Mouse (Mus musculus): ENCODE data around the gene Prdm1.
A peak's percentile ranks its signal among the peaks of the same experiment; 100 is the strongest.

Gene Prdm1

DNA sequence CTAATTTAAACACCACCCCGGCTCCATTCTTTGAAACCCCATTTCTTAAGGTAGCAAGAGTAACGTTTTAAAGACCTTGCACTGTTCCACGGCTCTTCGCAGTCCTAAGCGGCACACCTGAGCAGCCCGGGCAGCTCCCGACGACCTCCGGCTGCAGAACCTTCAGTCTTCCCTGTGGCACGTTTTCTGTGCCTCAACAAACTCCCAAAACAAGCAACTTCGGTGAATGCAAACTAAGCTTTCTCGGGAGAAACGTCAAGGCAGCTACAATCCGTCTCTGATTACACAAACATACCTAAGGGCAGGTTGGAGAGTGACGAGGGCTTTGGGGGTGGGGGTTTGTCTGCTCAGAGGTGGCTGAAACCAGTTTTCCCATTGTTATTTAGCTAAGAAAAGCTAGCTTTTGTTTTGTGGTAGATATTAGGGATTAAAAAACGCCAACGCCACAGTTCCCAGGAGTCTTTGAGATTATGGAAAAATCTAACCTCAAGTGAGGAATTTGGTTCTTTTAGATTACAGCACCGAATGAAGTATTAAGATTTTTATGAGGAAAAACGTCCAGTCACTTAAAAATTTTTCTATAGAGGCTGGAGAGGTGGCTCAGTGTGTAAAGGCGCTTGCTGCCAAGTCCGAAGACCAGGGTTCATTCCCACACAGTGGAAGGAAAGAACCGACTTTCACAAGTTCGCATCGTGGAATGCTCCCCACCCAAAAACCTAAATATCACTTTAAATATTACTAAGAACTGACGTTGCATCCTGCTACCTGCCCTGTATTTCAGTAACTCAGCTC lies at the start of gene Prdm1:
Gene Prdm1, minus strand, starts transcription at position 211 of the 792 bp plus-strand sequence.
- no peak for DNase-seq

DNA sequence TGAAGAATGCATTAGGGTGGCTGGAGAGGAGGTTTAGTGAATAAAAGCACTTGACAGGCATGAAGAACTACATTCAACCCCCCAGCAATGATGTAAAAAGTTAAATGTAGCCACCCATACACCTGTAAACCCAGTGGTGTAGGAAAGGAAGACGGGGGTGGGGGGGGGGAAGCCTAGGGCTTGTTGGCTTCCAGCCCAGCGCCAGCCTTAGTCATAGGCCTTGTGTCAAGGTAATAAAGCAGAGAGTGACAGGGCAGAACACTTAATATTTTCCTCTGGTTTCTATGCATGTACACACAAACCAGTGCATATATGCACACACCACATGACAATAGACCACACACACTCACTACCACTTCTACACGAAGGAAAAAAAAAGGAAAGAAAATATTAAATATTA lies 37.7 kb upstream of the Prdm1 start:
- no peak for DNase-seq

DNA sequence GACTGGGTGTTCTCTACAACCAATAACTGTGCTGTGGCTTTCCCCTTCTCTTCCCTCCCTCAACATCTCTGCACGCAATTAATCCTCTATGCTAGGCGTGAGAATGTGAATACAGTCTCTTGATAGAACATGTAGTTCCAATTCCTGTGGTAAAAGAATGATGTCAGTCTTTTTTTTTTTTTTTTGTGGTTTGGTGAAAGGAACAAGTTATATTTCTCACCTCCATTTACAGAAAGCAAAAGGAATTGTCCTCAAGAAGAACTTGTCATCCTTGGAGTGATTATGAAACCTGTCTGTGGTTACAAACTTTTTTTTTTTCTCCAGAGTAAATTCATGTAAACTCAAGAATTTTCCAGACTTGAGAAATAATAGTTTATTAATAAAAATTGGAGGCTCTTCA lies 36.8 kb upstream of the Prdm1 start:
- no peak for DNase-seq

DNA sequence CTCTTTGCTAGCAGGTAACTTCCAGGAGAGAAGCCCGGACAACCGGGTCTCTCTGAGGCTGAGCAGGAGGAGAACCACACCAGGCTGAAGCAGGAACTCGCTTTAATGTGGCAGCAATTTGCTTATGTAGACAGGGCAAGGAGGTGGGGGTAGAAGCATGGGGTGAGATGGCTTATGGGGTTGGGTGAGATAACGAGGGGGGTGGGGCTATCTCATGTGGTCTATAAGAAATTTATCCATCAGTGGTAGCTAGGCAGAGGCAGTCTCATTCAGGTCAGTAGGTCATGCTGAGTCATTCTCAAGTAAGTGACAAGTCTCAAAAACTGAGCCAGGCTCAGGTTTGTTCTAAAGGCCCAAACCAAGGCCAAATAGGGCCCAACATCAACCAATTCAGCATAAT lies 28.5 kb upstream of the Prdm1 start:
- DNase-seq = no peak

DNA sequence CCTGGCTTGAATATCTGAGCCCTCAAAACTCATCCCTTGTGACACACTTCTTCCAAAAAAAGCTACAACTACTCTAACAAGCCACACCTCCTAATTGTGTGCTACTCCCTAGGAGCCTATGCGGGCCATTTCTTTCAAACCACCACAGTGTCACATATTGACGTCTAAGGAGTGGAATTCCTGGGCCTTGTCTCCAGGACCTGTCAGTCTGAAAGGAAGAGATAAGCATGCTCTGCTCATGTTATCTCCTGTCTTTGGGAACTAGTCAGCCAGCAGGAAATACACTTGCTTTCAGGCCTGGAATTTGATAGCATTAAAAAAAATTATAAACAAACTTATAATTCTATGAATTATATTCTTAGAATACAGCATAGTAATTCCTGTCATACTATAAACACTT lies 27.0 kb upstream of the Prdm1 start:
- no peak for DNase-seq

DNA sequence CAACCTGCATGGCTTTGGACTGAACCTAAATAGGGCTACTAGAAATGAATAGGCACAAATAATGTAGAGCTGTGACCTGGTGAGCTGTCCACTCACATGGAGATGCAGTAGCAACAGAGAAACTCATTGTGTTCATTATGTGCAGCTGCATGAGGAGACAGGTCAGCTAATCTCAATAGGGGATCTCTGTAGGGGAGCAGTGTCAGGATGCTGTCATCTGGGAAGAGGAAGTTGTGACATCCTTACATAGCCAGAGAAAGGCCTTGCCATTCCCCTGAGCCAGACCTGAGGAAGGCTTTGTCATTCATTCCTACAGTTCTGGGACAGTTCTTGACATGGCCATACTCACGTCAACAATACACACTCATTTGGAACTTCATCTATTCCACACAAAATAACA lies 25.3 kb upstream of the Prdm1 start:
- DNase-seq = no peak

DNA sequence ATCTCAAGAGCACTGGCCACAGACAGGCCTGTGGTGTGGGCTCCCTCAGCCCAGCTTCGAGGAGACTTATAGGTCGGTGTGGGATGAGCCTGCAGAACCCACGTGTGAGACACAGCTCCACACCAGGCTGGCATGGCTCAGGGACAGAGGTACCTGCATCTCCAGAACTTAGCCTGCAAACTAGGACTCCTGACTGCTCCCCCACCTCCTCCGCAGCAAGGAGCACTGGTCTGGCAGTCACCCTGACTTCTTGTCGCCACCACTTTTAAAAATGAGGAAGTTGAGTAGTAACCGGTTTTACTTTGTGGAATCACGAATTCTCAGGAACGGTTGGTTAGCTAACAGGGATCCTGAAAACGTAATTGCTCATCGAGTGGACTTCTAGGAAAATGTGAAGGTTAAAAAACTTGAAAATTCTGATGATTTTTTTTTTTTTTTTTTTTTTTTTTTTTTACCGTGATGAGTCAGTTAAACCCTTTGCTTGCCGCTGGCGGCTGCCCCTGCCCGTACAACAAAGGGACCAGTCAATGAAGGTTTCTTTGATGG lies 10.8 kb upstream of the Prdm1 start:
- no peak for DNase-seq

DNA sequence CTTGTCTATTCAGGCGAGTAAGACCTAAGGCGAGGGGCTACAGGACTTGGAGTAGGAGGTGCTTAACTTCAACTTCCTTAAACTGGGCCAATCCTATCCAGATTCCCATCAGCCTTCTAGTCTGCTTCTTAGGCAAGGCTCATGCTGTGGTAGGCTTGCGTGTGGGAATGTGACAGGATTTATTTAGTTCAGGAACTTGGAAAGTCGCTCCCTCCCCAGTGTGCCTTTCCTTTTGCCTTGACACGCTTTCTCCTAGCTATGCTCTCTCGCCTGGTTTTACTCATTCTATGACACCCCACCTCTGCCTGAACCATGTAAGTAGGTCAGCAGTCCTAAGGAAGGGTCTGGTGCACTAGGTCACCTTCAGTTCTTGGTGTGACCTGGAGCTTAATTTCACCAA lies 9.8 kb upstream of the Prdm1 start:
- DNase-seq = no peak

DNA sequence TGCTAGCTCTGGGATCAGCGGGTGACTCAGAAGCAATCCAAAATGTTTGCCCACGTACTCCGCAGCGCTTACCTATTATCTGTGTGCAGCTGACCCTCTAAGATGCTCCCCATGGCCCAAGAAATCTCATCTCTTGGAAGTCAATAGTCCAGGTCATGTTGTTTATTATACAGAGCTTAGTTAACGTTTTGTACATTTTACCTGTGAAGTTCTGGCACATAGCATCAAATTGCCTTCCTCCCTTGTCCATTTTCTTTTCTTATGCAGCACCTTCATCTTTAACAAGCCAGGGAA lies 1.7 kb upstream of the Prdm1 start:
- DNase-seq = no peak

DNA sequence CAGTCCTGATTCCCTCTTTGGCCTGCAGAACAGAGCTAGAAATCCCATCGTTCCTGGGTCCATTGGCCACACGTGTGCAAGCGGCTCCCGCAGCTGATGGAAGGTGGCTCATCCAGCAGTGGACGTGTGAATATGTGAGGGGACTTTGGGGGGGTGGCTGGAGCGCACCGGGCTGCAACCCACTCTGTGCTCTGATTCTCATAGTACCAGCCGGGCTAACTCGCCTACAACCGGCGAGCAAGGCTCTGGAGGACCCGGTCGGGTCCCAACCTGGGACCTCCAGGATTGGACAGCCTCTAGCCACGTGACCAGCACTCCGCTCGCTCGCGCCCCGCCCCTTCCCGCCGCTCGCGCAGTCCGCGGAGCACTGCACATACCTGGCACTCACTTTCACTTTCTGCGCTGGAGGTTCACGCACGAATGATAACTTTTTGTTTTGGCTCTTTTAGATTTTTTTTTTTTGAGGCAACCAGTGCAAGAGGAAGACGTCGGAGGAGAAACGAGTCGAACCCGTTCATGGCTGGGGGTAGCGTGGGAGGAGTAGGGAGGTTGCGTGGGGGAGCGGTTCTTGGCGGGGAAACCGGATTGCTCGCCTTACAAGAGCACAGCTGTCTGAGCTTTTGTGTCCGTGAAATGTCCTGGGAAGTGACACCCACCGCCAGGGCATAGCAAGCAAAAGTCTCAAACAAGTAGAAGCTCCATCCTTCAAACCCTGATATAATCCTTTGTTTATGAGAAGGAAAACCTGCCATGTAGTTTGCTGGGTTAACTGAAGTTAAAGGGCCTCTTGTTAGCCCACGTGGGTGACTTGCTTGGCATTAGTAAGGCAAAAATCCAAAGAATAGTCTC lies 1.1 kb upstream of the Prdm1 start:
- DNase-seq = peak; percentile 86

DNA sequence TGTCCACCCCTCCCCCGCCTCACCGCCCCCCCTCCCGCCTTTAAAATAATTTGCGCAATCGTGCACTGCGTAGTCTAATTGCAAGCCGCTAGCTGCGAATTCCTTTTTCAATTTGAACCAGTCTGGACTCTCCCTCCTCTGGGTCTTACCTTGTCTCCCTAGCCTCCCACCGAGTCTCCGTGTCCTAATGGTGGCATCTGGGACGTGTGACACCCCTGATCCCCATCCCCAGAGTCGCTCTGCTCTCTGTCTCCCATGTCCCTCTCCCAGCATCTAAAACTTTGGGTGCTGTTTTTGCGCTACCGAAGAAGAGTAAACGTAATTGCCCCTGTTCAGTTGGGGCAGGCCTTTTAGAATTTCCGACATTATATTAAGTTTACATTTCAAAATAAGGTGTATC lies 650 bp downstream of the Prdm1 start:
- no peak for DNase-seq

DNA sequence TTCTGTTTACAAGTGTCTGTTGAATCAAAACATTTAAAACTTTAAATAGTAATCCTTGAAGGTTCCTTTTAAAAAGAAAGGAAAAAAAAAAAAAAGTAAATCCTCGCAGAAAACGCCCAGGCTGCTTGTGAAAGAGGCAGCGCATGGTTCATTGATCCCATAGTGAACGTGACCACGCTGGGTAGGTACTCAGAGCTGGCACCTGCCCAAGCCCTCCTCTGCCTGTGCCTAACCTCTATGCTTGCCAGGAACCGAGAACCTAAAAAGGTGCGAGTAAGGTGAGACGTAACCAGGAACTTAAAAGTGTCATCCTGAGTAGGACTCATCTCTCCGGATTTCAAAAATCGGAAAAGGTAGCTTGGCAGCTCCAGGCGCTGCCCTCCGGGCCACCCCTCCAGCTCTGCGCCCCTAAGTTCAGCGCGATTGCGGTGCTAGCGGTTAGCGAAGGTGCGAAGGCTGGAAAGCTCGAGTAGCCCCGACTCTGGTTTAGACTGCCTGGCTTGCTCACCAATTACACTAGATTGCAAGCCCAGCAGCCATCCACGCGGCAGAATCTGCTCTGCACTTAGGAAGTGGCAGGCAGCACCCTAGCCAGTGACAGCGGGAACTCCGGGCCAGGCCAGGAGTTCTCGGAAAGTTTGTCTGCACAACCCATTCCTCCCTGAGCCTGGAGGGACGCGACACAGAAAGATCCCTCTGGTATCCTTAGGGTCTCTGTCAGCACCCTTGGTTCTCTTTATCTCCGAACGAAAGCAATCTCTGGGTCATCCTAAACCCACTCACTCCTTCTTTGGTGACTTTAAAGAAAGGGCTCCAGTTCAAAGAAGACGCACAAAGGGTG lies 1.3 kb downstream of the Prdm1 start:
- DNase-seq = peak; percentile 58

DNA sequence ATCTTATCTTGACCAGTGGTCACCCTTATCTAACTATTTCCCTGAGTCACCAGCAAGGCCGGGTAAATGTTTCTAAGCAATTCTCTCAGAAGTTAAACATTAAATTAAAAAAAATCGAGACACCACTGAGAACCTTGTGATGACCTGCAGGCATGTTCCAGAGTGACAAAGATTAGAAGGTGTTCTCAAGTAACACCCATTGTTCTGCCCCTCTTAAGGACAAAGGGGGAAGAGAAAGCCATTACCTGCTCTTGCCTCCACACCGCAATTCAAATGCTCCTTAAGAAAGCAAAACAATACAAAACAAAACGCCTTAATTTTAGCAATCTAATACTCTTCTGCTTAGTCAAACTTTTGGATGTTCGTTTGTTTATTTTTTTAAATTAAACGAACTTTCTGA lies 8.1 kb downstream of the Prdm1 start:
- DNase-seq = no peak

DNA sequence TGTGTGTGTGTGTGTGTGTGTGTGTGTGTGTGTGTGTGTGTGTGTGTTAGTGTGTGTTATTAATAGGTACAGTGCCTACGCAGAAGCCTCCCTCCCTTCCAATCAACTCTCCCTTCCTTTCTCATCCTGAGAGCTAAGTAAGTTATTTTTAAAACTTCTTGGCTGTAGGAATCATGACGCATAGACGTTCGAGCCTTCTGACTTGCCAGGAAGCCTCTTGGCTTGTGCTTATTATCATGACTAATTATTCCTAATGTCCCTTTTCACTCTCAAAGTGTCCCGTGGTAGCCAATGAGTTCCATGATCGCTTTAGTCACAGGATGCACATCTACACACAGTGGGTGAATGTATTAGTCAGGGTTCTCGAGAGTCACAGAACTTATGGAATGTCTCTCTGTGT lies 9.7 kb downstream of the Prdm1 start:
- DNase-seq = no peak

DNA sequence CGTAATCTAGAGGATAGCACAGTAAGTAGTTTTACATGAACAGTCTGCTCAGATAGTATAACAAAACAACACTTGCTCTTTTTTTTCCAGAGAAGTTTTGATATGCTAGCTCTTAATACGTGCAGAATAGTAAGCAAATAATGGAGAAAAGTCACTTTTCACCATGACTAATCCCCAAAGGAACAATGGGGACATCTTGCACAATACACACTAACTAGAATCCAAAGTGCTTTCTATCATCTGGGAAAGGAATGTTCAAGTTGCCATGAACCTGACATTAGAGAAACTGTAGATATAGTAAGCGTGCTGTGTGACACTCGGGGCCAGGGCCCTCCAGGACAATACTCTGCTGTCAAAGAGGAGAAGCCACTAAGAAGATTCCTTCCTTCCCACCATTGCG lies 15.2 kb downstream of the Prdm1 start:
- no peak for DNase-seq

DNA sequence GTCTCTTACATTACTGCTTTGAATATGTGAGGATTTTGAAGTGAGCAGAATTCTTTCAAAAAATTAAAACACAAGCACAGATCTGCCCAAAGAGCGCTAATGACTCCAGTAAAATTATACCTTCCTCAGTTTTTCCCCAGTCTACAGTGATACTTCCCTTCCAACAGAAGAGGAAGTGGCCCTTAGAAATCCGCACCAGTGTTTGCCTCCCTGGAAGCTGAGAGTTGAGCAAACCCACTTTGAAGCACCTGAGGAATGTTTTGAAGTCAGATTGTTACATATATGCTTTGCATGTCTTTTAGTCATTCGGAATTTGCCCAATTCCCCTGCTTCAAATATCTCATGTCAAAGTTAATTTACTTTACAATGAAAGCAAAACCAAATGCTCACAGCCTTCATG lies 17.3 kb downstream of the Prdm1 start:
- DNase-seq = no peak

DNA sequence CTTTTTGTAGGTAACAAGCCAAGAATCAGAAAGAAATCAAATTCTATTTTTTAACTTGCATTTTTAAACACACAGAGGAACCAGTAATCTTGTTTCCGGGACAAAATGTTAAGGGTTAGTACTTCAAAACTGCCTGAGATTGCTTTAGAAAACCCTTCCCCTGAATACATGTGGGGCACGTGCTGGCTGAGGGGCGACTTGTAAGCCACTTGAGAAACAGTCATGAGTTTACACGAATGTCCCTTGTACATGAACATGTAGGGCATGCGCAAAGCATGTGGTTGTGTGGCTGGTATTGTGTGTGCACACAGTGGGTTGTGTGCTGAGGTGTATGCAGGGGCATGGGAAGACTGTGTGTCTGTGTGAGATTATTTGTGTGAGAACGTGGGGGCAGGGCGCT lies 19.7 kb downstream of the Prdm1 start:
- DNase-seq = no peak

DNA sequence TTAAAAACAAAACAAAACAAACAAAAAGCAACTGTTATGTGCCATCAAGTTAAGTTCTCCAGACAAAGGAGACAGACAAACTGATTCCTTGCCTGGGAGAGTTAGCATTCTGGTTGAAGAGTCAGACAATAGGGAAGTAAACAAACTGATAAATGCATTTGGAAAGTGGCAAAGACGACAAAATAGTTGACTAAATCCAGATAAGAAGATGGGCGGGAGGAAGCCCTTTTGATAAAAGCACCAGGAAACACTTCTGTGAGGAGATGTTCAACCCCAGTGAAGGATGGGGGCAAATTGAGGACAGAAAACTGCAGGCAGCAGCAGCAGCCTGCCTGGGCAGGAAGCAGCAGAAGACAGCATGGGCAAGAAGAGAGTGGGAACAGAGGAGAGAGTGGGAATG lies 20.3 kb downstream of the Prdm1 start:
- DNase-seq = no peak

DNA sequence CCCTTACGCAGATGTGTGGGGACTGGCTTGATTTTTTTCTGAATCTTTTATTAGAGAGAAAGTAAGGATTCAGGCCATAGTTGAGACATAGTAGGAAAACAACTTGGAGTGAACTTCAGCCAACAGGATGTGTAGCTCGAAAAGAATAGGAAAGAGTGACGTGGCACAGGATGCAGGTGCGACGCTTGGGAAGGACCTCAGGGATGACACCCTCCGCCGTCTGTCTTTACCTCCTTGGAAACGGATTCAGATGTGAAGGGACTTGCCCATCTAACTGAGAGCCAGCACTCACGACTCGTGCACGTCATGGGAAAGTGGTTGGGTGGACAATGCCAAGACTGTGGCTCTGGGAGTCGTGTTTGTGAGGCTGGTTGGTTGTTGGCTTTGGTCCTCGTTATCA lies 25.4 kb downstream of the Prdm1 start:
- no peak for DNase-seq

DNA sequence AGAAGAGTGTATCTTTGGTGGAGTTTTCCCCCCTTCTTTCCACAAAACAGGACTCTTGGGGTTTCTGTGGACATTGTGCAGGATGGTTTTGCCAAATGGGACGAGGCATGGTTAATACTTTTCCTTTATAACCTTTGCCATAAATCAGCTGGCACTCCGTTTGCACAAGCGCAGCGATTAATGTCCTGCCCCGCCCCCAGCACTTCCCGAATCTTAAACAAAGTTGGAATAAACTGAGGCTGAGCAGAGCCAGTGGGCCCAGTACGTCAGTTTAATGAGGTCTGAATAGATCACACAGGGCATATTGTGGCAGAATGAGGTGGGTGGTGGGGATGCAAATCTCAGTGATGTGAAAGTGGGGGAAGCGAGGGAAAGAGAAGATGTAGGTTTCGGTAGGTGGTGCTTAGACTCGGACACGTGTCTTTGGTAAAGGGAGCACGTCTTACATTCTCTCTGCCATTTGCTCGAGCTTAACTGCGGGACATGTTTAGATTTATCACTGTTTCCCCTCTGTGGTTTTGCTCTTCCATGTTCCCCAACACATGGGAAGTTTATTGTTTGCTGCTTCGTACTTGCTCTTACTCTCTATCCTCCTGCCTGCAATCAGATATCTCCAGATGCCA lies 28.3 kb downstream of the Prdm1 start:
- no peak for DNase-seq

DNA sequence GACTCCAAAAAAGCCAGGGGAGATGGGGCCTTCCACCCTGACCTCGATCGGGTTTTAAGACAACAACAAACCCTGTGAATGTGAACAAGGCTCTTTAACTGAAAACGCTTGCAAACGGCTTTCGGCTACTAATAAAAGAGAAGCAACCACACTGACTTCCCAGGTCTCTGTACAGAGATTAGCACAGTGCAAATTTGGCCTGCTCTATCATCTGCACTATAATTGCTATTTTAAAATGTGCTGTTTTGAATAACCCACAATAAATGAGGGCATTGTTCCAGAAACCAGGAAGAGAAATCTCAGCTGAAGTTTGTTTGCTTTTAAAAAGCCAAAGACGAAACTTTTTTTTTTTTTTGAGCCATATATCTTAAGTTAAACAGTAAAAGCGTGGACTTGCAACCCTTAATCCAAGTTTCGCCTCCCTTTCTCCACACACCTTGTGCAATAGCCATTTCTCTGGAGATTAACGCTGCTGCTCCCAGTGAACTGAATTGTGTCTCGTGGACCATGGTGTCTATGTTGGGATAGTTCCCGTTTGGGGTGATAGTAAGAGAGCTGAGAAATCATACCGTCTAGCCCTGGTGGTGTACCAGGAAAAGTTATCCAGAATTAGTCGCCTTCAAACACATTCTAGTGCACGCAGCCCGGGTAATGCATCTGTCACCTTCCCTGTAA lies 34.3 kb downstream of the Prdm1 start:
- DNase-seq = no peak

DNA sequence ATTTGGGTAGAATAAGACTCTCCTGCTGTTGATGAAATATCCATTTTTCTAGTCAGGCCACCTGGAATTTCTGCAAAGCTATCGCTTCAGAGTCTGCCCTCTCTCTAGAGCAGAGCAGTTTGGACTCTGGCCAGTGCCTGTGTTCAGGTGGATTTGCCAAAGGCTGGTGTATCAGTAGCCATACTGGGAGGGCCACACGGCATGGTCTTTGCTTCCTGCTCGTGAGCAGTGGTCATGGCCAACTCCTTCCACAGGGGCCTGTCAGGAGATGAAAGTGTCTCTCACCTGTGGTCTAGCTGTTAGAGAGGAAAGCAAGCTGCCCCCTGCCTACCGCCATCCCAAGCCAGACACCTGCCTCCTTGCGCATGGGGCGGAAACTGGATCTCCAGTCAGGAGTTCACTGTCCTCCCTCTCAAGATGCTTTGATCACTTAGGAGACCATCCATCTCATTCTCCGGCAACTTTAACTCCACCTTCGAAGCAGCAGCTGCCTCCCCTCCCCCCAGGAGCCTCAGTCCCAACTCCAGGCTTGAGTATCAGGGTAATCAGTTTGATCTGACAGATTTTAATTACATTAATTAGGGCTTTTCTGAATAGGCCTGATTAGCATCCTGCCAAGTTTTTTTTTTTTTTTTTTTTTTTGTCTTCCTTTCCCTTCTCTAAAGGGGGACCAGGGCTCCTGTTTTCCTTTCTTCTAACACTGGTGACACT lies 35.3 kb downstream of the Prdm1 start:
- peak; percentile 29 for DNase-seq
